Mouse (Mus musculus) kidney, postnatal 14 days (tissue): ENCODE data around the gene Maml2.

ENCODE experiments used
- DNase-seq: peaks from one replicate; pipeline ENCODE4 v3.0.0; 2022; ENCODE audit warnings: mixed read lengths

Gene Maml2

GRCm38 (mm10) chr9:13297668-13298512 is at the start of gene Maml2:
TSS of gene Maml2 (plus strand) at chr9:13297957.
- peak; percentile 66 for DNase-seq

GRCm38 (mm10) chr9:13248104-13248503 is 49.7 kb upstream of the Maml2 start:
- DNase-seq: no peak

- no peak for DNase-seq
Measured at GRCm38 (mm10) chr9:13251251-13251650, 46.5 kb upstream of the Maml2 start.

DNA sequence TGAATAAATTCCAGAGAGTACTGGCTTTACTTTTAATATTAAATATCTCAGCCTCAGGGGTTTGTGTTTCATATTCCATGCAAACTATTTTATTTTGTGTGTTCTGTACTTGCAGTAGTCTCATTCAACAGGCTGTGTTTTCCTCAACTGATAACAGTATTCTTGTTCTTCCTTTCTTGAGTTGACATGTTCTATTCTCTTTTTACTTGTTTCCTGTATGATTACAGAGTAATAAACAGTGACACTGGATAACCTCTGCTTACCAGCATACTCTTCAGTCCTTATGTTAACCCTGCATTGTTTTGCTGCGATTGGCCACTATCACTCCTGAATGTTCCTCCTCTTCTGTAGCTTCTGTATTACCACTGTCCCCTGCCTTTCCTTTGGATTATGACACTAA is 41.0 kb upstream of the Maml2 start:
- no peak for DNase-seq

DNA sequence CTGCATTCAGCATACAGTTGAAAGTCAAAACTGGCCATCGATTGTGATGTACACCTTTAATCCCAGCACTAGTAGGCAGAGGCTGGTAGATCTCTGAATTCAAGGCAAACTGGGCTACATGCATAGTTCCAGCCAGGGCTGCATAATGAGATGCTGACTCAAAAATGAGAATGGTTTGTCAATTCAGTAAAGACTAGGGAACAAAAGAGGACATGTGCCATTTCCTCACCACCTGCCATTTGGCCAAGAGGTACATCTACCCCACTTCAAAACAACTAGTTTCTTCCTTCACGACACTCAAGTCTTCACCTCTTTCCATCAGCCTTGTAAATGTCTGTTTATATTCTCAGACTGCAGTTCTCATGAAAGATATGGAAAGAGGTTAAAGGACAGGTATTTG is 39.6 kb upstream of the Maml2 start:
- DNase-seq: no peak

DNA sequence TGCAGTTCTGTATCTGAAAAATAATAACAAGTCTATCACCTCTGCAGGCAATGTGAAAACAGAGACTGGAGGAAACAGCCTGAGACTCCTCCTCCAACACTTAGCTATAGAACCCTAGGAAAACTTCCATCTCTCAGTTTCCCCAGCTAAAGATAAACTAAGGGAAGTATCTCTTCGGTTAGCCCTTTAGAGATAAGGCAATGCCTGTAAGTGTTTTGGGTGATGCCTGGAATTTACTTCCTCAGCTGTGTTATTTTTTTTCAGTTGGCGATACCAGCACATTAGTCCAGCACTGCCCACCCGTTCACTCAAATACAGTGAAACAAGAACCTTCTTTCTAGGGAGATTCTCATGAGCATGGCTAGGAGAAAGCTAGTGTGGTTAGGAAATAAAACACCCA is 36.8 kb upstream of the Maml2 start:
- no peak for DNase-seq

- DNase-seq: no peak
Measured at GRCm38 (mm10) chr9:13273219-13273618, 24.5 kb upstream of the Maml2 start.

DNA sequence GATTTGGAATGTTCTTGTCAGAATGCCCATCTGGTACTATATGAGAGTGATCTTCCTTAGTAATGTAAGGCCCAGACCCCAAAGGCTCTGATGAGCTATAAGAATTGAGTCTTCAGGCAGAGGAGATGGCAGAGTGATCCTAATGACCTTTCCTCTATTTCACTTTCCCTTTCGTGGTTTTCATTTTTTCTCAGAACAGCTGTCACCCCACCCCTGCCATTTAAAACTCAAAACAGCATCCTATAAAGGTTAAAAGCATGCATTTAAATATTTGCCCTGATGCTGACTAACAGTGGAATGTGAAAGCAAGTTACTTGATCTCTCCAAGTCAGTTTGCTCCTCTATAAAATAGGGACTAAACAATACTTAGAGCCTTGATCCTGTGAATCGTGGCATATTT is 10.3 kb upstream of the Maml2 start:
- DNase-seq: no peak

DNA sequence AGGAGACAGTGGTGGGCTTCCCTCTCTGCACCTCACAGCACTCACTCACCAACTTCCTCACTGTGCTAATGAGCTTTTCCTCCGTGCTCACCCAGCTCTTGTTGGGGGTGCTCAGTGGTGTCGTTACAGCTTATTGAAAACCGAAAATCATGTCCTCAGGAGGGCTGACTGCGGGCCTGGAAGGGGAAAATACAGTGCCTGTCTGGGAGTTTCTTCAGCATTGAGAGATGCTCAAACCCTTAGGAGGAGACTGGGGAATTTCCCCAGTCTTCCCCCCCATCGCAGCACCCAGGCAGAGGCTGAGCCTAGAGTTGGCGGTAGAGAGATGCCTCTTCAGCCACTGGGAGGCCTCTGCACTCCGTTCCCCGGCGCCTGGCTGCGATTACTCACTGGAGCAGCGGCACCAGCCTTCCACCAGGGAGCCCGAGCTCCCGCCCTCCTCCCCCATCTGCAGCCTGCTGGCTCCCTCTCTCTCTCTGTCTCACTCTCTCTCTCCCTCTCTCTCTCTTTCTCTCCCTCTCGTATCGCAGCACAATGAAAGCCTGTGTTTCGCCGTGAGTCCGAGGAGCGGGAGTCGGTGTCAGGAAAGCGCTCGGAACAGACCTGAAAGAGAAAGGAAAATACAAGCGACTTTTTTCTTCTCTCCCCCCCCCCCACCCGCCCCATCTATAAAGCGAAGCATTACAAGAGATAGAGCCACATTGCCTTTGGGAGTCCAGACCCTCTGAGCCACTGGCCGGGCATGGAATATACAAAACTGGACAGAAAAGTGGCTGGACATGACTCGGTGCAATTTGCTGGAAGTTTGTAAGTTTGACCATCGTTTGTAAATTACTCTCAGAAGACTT is 1.3 kb upstream of the Maml2 start:
- peak; percentile 92 for DNase-seq

- DNase-seq: no peak
Measured at GRCm38 (mm10) chr9:13297122-13297667, 562 bp upstream of the Maml2 start.

DNA sequence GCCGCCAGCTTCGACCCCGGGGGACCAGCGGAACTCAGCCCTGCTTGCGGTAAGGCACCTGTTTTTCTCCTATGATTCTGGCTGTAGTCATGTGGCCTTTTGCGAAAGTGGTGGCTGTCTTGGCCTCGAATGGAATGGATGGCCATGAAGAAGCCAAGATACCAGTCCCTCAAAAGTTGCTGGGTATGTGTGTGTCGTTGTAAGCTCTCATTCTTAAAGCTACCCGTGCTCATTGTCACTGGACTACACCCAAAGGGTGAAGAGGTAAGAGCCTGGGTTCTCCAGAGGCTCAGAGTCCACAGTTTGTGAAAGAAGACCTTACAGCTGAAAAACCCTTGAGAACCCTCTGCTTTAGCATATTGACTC is 739 bp downstream of the Maml2 start:
- no peak for DNase-seq

DNA sequence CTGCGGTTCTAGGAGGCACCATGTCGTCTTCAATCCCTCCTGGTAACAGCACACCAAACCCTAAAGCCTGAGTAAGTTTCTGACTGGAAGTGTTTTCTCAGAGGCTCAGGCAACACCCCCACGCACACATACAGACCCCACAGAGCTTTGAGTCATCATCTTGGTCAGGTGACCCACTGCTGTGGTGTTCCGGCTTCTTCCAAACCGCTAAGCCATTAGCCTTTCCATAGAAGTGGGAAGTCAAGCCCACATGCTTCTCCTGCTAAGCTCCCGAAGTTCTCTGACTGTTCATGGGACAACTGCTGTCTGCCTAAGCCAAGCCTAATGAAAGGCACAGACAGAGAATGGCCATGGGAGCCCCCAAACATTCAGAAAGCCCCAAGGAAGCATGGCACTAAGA is 1.4 kb downstream of the Maml2 start:
- DNase-seq: no peak

DNA sequence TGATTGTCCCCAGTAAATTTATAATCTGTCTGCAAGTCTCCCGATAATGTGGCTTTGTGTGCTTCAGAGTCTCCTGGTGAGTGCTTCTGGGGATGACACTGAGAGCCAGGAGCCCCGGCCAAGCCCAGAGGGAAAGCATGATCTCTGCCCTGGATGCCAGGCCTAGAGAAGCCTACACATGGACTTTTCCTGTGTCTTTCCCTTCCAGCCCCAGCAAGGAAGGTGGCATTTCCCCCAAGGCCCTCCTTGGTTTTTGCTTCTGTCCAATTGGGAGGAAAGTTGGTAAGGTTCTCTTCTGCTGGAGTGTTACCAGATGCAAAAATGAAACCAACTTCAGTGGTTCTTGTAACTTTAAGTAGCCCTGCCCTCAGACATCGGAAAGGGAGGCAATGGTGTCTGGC is 2.3 kb downstream of the Maml2 start:
- no peak for DNase-seq

DNA sequence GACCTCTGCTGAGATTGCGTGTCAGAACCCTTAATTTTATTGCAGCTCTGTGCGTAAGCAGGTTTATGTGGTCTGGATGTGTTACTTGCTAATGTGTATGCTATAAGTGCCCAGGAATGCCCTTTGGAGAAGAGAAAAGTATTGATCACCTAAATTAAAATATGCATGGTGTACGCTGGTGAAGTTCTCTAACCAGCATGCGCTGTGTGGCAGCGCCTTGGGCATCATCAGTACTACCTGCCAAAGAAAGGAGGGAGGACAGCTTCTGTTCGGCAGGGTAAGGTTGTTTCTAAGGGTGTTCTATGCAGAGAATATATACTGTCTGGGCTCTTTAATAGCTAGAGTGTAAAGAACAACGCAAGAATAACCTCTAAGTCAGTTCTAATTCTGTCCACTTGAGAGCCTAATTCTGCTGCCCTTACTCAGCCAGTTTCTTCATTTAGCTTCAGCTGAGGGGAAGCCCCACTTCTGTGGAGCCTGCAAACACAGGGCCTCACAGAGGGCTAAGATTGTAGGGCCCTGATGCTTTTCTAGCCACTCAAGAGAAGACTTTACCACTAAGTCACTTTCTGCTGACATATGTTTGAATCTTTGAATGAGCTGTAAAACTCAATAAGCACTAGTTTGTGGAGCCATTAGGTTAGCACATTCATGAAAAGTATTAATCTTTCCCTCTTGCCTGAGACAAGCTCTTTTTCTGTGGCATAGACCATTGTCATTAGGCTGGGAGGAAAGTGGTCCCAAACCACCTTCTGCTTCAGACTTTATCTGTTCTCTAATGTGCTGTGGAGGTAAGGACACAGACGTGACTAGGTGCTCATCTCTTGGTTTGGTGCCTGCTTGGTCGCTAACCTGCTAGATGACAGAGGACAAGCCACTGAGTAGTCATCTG is 3.4 kb downstream of the Maml2 start:
- no peak for DNase-seq

DNA sequence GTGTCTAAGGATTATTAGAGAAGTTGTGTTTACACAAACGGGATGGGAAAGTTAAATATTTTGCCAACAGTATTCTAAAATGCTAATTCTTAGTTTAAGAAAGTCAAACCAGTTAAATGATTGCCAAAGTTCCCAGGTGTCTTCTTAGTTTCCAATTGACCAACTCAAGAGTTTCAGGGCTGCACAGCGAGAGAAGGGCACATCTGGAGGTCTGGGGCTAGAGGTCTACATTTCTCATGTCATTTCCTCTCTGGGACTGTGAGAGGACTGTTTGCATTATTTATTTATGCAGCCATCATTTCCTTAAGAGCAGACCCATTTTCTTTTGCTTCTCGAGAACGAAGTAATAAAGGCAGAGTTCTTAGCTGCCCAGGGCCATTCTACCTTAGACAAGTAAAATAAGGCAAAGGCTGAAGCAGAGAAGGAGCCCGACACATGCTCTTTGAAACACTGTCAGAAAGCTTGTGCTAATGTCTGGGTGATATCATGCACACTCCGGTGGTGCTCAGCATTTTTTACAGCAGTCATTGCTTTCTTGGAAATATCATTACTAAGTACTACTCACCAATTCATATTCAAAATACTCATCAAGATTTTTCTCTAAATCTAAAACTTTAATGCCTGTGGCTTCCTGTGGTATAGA is 4.5 kb downstream of the Maml2 start:
- no peak for DNase-seq

DNA sequence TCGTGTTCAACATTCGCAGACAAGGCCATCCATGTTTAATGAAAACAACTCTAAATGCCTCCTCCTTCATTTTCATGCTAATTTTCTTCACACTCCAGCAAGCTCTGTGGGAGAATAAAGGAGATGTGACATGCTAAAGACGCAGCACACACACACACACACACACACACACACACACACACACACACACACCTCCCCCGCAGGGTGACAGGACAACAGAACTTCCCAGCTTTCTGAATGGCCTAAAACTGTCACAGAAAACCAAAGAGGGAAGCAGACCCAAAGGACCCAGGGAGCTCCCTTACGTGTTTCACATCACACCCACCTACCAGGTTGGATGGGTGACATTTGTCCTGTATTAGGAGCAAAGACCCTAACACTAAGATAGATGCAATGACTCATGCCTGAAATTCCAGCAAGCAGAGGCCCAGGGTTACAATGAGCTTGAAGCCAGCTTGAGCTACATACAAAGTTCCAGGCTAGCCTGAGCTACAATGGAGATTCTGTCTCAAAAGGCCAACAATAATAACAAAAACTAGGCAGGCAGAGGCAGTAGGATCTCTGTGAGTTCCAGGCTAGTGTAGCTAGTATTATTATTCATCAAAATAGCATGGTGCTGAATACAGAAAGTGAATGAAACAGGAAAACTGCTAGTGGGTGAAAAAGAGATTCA is 5.5 kb downstream of the Maml2 start:
- no peak for DNase-seq

GRCm38 (mm10) chr9:13303976-13304375 is 6.2 kb downstream of the Maml2 start:
- no peak for DNase-seq

DNA sequence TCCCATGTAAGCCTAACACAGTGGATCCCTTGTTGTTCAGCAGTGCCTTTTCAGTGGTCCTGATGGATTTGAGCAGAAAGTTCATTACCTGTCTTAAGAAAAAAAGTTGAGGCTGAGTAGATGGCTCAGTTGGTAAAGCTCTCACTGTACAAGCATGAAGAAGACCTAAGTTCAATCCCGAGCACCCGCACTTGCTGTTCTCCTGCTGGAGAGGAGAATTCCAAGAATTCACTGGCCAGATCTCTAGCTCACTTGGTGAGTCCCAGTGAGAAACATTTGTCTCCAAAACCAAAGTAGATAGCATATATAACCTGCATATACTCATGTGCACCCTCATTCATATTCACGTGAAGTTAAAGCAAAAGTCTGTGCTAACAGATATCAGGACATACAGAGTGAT is 8.7 kb downstream of the Maml2 start:
- no peak for DNase-seq

- DNase-seq: no peak
Measured at GRCm38 (mm10) chr9:13307226-13307625, 9.5 kb downstream of the Maml2 start.

- DNase-seq: no peak
Measured at GRCm38 (mm10) chr9:13308718-13309117, 11.0 kb downstream of the Maml2 start.

DNA sequence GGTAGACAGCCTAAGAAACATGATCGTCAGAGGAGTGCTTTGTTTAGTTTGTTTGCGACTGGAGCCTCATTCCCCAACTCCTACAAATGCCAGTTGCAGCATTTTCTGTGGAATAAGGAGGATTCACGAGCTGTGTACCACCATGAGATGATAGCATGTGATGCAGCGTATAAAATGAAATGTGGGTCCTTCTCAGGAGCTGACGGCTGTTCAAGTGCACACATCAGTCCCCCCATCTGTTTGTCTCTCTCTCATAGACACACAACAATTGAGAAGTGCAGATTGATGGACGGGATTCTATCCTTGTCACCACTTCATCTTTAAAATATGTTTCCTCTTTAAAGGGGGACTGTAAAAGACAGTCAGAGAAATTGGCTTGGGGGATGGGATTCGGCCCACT is 12.1 kb downstream of the Maml2 start:
- DNase-seq: no peak

- DNase-seq: no peak
Measured at GRCm38 (mm10) chr9:13310236-13310635, 12.5 kb downstream of the Maml2 start.
